ENCODE assay signal across 13 mouse cellular contexts in the genomic region with DNA sequence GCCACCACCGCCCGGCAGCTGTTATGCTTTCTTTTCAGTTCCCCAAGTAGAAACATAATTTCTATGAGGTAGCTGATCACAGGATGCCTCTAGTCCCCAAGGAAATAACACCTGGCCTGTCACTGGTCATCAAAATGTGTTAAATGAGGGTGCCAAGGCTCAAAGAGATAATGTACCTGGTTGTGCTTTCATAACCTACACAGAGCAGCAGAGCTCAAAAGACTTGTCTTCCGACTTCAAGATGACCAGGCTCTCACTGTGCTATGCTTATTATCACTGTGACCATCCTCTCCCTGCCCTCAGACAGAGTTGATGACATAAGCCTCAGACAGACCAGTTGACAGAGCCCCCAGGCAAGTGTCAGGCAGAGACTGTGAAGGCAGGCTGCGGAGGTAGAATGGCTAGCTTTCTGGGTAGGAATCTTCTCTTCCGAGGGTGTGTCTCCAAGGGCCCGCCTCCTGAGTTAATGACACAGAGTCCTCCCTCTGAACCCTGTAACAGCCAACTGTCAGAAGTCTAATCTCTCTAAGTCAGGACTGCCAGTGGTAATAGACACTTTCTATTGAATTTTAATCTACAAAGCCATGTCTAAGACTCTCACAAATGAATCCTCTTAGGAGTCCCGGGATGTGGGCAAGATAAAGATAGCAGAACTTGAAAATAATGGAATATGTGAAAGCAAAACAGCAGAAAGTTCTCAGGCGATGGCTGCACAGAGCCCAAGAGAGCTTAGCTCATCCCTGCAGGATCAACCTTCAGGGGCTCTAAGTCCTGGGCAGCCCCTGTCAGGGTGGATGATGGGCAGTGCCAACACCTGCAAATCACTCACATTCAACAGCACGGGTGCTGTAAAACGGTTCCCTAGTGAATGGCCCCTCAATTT. TPM values are rescaled to one million over a fixed set of nuclear protein-coding genes. Genes with fewer than 3 reads are reported as not detected.
DNase-seq lines count a peak whose midpoint lies in the region; ATAC-seq and TF ChIP-seq lines count a peak whose summit lies in the region.
"Had no signal": no experiment of that assay in that cellular context is flagged by ENCODE, and none has a peak within 500 bp of the region (broad histone marks: within the 10 kb centered on the region; RNA-seq: fewer than 3 reads in every experiment).

No protein-coding gene starts in this region.

- TF ChIP-seq POLR2A in bone marrow, adult 2 months (IDR thresholded peaks at IDR 0.05; ENCODE audit: borderline replicate concordance, control insufficient read depth, low read depth, low read length) = no peak

- H3K4me3 ChIP-seq in bone marrow, adult 2 months (replicated peaks; ENCODE audit: control insufficient read depth, low read depth, low read length) = peak overlapping the region; percentile 27
- no peak overlapping the region for H3K4me3 ChIP-seq in liver, embryonic 11.5 days (ENCODE audit: low read depth, low read length)
- H3K4me3 ChIP-seq in midbrain, embryonic 15.5 days = no peak overlapping the region
- H3K4me3 ChIP-seq: lung, embryonic 15.5 days; myocyte had no signal

- peak overlapping the region; percentile 46 for H3K4me2 ChIP-seq in liver, embryonic 11.5 days
- no peak overlapping the region for H3K4me2 ChIP-seq in midbrain, embryonic 15.5 days
- H3K4me2 ChIP-seq: heart, embryonic 11.5 days; hindbrain, embryonic 14.5 days; lung, embryonic 15.5 days had no signal

- H3K4me1 ChIP-seq in bone marrow, adult 2 months (ENCODE audit: control insufficient read depth, insufficient read depth, low read length) = no peaks in the 10 kb centered on the region
- peaks cover 8% of the 10 kb centered on the region for H3K4me1 ChIP-seq in liver, embryonic 11.5 days (replicated peaks; ENCODE audit: control insufficient read depth, insufficient read depth, low read length)
- H3K4me1 ChIP-seq in midbrain, embryonic 15.5 days = no peaks in the 10 kb centered on the region
- H3K4me1 ChIP-seq: lung, embryonic 15.5 days had no signal

- no peaks in the 10 kb centered on the region for H3K27me3 ChIP-seq in liver, embryonic 11.5 days (replicated peaks; ENCODE audit: control insufficient read depth, insufficient read depth, low read length)
- H3K27me3 ChIP-seq in midbrain, embryonic 15.5 days (replicated peaks) = no peaks in the 10 kb centered on the region
- H3K27me3 ChIP-seq: lung, embryonic 15.5 days had no signal

- H3K9ac ChIP-seq in liver, embryonic 11.5 days (ENCODE audit: low read depth, low read length) = peak overlapping the region; percentile 5; the same call in 1 of the 2 replicates
- no peak overlapping the region for H3K9ac ChIP-seq in midbrain, embryonic 15.5 days
- H3K9ac ChIP-seq: hindbrain, embryonic 14.5 days; lung, embryonic 15.5 days had no signal

- H3K27ac ChIP-seq in bone marrow, adult 2 months (ENCODE audit: control insufficient read depth, insufficient read depth, low read depth, low read length, poor library complexity) = peak overlapping the region; percentile 78
- peak overlapping the region; percentile 89 for H3K27ac ChIP-seq in liver, embryonic 11.5 days (ENCODE audit: low read depth, low read length)
- H3K27ac ChIP-seq in midbrain, embryonic 15.5 days = 0 out of 2 replicates have a peak overlapping the region, but pooled peaks have one; percentile 3
- H3K27ac ChIP-seq: hindbrain, embryonic 14.5 days; lung, embryonic 15.5 days had no signal

- 63% methylated on average over 10 of the region's 10 CpGs for WGBS in bone marrow, adult 2 months
- WGBS in liver, embryonic 11.5 days = 48% methylated on average over 10 of the region's 10 CpGs
- WGBS in midbrain, embryonic 15.5 days = 65% methylated on average over 10 of the region's 10 CpGs

- no peaks in the 10 kb centered on the region for H3K36me3 ChIP-seq in liver, embryonic 11.5 days (ENCODE audit: control insufficient read depth, insufficient read depth, low read length)
- H3K36me3 ChIP-seq in midbrain, embryonic 15.5 days (replicated peaks) = no peaks in the 10 kb centered on the region
- H3K36me3 ChIP-seq: lung, embryonic 15.5 days had no signal

- no peaks in the 10 kb centered on the region for H3K9me3 ChIP-seq in liver, embryonic 11.5 days (ENCODE audit: control insufficient read depth, low read length)
- H3K9me3 ChIP-seq in midbrain, embryonic 15.5 days = no peaks in the 10 kb centered on the region
- H3K9me3 ChIP-seq: lung, embryonic 15.5 days had no signal

- no peak for TF ChIP-seq CTCF in bone marrow, adult 2 months (IDR thresholded peaks at IDR 0.05; ENCODE audit: control insufficient read depth, insufficient read depth, low read length)

- peak; percentile 91 for ATAC-seq in common myeloid progenitor, adult 5-6 weeks (replicated peaks; ENCODE audit: low read depth, poor library complexity, severe bottlenecking)
- ATAC-seq in liver, embryonic 11.5 days (replicated peaks; ENCODE audit: low FRiP score) = peak; percentile 92
- ATAC-seq in midbrain, embryonic 15.5 days (replicated peaks) = peak; percentile 79; the same call in 1 of the 2 replicates

- peak; percentile 42 for DNase-seq in liver, embryonic 11.5 days (ENCODE audit: low spot score)
- DNase-seq in urinary bladder, postnatal 36 days (ENCODE audit: low spot score in 2 of 2) = no peak
- no peak for DNase-seq in kidney, adult 18-20 months
- no peak for DNase-seq in thymus, postnatal 4 days
- DNase-seq: cerebellum, adult 11-12 months; kidney, postnatal 25 days had no signal

RNA-seq across cellular contexts. Expression of gene Htr2a, which starts 31.7 kb away (rescaled TPM):
- 0.40 and 1.6 TPM in 2 replicates for polyA plus RNA-seq in bone marrow, adult 2 months (2011; ENCODE audit: insufficient read depth, insufficient read length, low replicate concordance, missing spikeins)
- total RNA-seq in common myeloid progenitor, adult 5-6 weeks (2017) = 2.6 and 3.9 TPM in 2 replicates
- polyA plus RNA-seq in liver, embryonic 11.5 days (2014; fragmentation: Nextera tagmentation; extraction: Ambion mirVana) = 0.36 and 0.49 TPM in 2 replicates
- polyA plus RNA-seq in midbrain, embryonic 15.5 days (2015; fragmentation: Nextera tagmentation; extraction: Ambion mirVana) = 2.1 and 2.5 TPM in 2 replicates
- polyA plus RNA-seq: myocyte had no signal

RNA-seq across cellular contexts. Expression of gene Esd, which starts 59.7 kb away (rescaled TPM):
- polyA plus RNA-seq in bone marrow, adult 2 months (2011; ENCODE audit: insufficient read depth, insufficient read length, low replicate concordance, missing spikeins) = 91.4 and 136 TPM in 2 replicates
- 186 and 208 TPM in 2 replicates for total RNA-seq in common myeloid progenitor, adult 5-6 weeks (2017)
- polyA plus RNA-seq in liver, embryonic 11.5 days (2014; fragmentation: Nextera tagmentation; extraction: Ambion mirVana) = 327 and 341 TPM in 2 replicates
- polyA plus RNA-seq in midbrain, embryonic 15.5 days (2015; fragmentation: Nextera tagmentation; extraction: Ambion mirVana) = 198 and 201 TPM in 2 replicates

Comparison
In these comparisons a context has a peak if more than half of its experiments do, and no peak if none do; other contexts are left out.
1. H3K27ac ChIP-seq: peak in every context shown above with its lines; median percentile 89 in liver, embryonic 11.5 days; 78 in bone marrow, adult 2 months; 3 in midbrain, embryonic 15.5 days.